Mouse (Mus musculus) right cerebral cortex, postnatal 36 days (tissue): ENCODE measurements at regions not wholly inside any gene's neighbourhood (a gene's known extent, or its start where the extent isn't known, plus 50 kb on each side); places are given as distances from the start of the nearest gene placed in this dataset.

Source experiments
- DNase-seq, 2 experiments: peaks; one replicate each; pipeline ENCODE4 v3.0.0; 2022; ENCODE audit warnings: low spot score in 2 of 2, mixed read lengths in 1 of 2

- no peak for DNase-seq
These were observed 70.6 kb downstream of the Npy start for GRCm38 (mm10) chr6:49893113-49893512.

DNA sequence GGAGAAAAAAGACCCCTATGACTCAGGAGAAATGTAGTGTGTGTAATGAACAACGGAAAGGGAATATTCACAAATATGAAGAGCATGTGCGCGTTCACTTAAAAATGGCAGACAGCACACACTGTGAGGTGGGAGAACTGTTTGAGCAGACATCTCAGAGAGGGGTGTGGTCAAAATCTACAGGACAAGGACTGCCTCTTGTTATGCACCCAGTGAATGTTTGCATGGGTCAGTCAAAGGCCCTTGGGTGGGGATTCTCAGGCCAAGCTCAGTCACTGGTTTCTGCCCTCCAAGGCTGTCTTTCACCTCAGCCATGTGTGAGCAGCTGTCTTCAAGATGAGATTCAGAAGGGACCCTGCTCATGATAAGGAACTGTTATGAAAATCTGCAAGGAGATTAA lies 76.6 kb downstream of the Npy start:
- DNase-seq = no peak

DNA sequence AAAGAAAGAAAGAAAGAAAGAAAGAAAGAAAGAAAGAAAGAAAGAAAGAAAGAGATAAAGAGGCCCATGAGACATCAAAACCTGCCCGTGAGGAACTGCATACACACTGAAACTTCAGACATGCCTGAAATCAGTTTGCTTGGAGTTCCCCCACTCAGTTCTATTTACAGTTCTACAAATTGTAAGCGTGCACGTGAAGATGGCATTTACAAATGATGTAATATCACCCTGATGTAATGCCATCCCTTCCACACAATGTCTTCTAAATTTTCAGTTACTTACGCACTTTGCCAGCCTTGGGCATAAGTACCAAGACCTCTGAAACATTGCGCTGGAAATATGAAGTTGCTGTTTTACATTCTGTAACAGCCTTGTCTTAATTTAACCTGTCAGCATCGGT lies 79.0 kb downstream of the Npy start:
- no peak for DNase-seq

DNA sequence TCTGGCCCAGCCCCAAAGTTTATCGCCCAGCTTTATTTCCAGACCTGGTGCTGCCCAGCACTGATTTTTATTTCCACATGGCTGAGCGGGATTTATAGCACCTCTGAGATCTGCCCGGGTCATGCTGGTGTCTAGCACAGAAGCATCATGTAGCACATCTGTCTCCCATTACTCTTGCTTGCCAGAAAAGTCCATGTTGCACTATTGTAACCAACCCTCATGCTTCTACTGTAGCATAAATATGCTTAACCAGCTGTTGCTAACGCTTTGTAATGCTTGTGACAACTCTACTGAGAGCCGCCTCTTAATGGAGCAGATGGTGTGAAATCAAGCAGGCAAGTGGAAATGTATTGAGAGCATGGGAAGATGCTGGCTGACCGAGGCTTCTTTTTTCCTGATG lies 81.5 kb downstream of the Npy start:
- peak in 1 of 2 experiments; percentile 18 for DNase-seq

GRCm38 (mm10) chr6:49906456-49906855 lies 83.9 kb downstream of the Npy start:
- DNase-seq = no peak

DNA sequence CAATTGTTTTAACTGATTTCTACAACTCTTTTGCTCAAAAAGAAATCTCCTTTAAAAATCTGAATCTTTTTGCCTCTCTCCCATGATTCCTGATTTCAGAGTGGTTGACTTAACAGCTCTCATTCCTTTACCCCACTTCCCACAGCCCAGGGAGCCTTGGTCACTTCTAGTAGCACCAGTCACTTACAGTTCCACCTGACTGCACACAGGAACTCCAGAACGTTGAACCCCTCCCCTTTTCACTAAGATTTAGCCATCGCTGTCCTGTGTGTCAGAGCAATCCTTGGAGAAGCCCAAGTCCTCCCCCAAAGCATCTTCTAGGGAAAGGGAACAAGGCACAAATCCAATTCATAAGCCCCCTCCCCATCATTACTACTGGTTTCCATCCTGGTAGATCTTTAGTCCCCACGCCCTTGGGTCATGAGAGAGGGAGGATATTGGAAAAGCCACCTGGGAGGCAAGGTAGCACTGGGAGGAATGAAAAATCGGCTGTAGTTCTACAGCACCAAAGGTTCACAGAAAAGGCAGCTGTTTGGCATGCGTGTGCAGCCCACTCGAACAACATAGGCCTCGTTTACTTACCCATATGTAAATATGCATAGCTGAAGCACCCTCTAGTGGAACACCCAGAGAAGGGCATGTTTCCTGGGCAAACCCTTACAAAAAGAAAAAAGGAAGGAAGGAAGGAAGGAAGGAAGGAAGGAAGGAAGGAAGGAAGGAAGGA lies 96.7 kb downstream of the Npy start:
- peak in 1 of 2 experiments; percentile 12 for DNase-seq

GRCm38 (mm10) chr6:49919813-49920170 lies 97.3 kb downstream of the Npy start:
- no peak for DNase-seq

GRCm38 (mm10) chr6:49924296-49924695 lies 101.8 kb downstream of the Npy start:
- DNase-seq = no peak

- no peak for DNase-seq
These were observed 105.6 kb downstream of the Npy start for GRCm38 (mm10) chr6:49928075-49928474.

GRCm38 (mm10) chr6:49930104-49930503 lies 107.6 kb downstream of the Npy start:
- no peak for DNase-seq

DNA sequence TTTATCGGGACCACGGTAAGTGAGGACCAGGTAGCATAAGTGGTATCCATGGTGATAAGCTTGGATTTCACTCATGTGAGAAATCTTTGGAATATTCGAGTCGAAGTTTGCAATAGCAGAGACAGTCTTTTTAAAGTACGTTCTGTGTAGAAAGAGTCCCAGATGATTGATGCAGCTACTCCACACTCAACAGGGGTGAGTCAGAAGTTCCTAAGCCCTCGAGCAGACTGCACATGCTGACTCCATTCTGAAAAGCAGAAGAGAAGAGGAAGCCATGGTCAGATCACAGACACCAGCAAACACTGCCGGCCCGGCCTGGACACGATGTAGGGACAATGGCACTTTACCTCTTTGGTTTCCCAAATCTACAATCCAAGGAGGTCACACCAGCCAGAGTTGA lies 120.6 kb downstream of the Npy start:
- no peak for DNase-seq

DNA sequence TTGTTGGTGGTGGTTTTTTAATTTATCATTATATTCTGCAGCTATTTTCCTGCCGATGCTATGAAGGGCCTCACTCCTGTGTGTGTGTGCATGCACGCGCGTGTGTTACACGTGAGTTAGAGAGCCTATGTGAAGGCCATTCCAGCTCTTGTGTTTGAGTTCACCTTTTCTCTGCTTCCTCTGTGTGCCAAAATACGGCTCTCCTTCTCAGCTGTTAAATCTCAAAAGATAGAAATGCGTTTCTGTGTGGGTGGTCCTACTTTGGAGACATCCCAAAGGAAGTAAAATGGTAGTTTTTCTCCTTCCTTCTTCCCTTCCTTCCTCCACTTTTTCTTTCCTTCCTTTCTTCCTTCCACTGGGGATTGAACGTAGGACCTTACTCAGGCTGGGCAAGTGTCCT lies 136.4 kb downstream of the Npy start:
- DNase-seq = no peak

- DNase-seq = no peak
These were observed 138.7 kb downstream of the Npy start for GRCm38 (mm10) chr6:49961166-49961565.

- no peak for DNase-seq
These were observed 143.5 kb downstream of the Npy start for GRCm38 (mm10) chr6:49965944-49966545.

DNA sequence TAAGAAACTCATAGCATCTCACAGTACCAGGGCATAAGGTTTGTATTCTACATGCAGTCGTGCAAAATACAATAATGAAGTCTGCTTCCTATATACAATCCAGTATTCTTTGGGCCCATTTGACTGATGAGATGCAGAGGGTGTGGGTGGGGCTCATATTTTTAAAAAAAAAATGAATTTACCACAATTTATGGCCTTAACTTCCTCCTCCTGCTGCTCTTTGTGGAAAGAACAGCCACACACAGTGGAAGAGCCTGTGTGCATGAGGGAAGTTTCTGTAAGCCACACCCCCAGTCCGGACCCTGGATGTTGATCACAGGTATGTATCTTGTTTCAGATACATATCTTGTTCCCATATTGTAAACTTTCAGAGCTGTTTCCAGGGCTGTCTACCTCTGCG lies 143.5 kb upstream of the Mpp6 start:
- no peak for DNase-seq

- DNase-seq = no peak
These were observed 136.7 kb upstream of the Mpp6 start for GRCm38 (mm10) chr6:49973258-49973865.

GRCm38 (mm10) chr6:49977783-49978182 lies 132.3 kb upstream of the Mpp6 start:
- peak; percentile 27 to 40 for DNase-seq

GRCm38 (mm10) chr6:49983740-49984139 lies 126.3 kb upstream of the Mpp6 start:
- DNase-seq = no peak

- no peak for DNase-seq
These were observed 124.9 kb upstream of the Mpp6 start for GRCm38 (mm10) chr6:49985127-49985526.

- DNase-seq = no peak
These were observed 122.9 kb upstream of the Mpp6 start for GRCm38 (mm10) chr6:49987141-49987540.

GRCm38 (mm10) chr6:49987541-49988210 lies 122.4 kb upstream of the Mpp6 start:
- DNase-seq = no peak
